Mouse (Mus musculus): Measurements from ENCODE around the gene Barhl2.

- TF ChIP-seq CTCF (IDR thresholded peaks at IDR 0.05) (no peak), POLR2A (IDR thresholded peaks at IDR 0.05; ENCODE audit: insufficient read depth, low read depth, low read length) (no peak), EP300 (IDR thresholded peaks at IDR 0.05; ENCODE audit: insufficient read depth, low read depth, low read length) (no peak)
Observed at GRCm38 (mm10) chr5:106455106-106455920, 2.7 kb downstream of the Barhl2 start.
